Mouse (Mus musculus) CD4-positive helper T cell, adult 2 months (primary cell): Measurements from ENCODE around the gene Idi2.
"Not testable (repeated sequence)": the region's sequence is repeated elsewhere in the genome, so short reads cannot be mapped to it uniquely, and the experiment has no call there.

ENCODE experiments used
- DNase-seq: peaks from one replicate; pipeline ENCODE4 v3.0.0-alpha.2; 2012; ENCODE audit warnings: low read depth, missing footprints, low spot score

Idi2 gene

DNA sequence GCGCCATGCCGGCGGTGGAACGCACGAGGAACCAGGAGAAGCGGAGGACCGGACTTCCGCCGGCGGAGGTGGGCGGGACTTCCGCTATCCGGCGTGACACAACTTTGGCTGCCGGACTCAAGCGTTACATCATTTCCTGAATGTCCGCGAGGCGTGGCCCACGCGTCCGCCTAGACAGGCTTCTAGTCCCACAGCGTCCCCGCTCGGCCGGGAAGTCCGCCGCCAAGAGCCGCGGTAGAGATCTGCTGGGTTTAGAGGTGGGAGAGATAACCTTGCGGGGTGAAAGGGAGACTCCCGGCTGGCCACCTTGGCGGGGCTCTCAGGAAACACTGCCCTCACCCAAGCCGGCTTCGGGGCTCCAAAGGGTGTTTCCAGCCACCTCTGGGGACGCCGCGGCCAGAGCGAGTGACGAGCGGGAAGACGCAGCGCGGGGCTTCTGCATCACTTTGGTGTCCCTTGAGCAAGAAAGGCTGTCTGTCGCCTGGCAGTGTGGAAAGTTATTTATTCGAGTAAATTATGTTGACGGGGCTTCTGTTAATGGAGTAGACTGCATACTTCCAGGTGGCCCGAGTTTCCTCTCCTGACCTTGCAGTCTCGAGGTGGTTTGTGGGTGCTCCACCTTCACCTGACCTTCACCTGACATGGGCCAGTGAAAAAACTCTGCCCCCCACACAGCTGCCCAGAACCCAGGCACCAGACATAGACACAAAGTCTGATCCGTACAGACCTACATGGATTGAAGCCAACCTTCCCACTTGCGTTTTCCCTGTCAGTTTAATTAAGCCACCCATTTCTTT, 43.5 kb downstream of the Idi2 start, which contains the start of gene Gtpbp4:
Gtpbp4 (minus strand) TSS at position 94 of the 797 bp plus-strand sequence.
- DNase-seq = peak; percentile 98

DNA sequence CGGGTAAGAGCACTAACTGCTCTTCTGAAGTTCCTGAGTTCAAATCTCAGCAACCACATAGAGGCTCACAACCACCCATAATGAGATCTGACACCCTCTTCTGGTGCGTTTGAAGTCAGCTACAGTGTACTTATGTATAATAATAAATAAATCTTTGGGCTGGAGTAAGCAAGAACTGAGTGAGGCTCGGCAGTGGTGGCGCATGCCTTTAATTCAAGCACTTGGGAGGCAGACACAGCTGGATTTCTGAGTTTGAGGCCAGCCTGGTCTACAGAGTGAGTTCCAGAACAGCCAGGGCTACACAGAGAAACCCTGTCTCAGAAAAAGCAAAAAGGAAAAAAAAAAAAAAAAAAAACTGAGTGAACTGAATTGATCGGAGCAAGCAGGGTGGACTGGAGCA, 44.6 kb downstream of the Idi2 start:
- DNase-seq = not testable (repeated sequence)

DNA sequence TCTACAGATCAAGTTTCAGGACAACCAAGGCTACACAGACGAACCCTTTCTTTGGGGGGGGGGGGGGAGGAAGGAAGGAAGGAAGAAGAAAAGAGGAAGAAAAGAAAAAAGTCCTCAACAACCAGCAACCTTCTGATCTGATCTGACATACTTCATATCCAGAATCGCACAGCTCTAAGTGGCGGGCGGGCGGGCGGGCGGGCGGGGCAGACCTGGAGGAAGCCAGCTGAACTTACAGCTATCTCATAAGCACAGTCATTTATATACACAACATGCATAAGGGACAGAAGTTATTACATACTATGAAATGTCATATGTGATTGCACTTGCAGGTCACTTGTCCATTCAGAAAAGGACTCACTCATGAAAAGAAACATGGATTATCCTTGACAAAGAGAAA, 46.8 kb downstream of the Idi2 start:
- DNase-seq = no peak

DNA sequence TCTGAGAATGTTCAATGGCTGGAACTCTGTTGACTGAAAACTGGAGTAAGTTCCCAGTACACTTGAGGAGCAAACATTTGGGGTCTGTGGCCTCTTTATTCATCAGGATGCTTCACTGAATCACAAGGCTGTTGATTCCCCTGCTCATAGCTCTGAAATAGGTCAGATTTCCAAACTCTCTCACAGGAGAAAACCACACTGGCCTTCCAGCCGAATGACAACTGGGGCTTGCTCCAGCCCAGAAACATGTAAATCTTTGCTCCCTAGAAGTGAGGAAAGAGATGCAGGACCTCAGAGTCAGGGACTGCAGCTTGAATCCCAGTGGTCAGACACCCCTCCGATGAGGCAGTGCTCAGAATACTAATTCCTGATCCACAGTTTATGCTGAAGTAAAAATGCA, 50.6 kb downstream of the Idi2 start:
- no peak for DNase-seq
